Mouse (Mus musculus) kidney, postnatal 14 days (tissue): ENCODE data around the gene Ly6g5b.

Experiments
- DNase-seq: peaks from one replicate; pipeline ENCODE4 v3.0.0; 2022; ENCODE audit warnings: mixed read lengths

The Ly6g5b gene

GRCm38 (mm10) chr17:35104754-35105153, 10.5 kb downstream of the Ly6g5b start:
- DNase-seq = no peak

- no peak for DNase-seq
These were observed 11.1 kb downstream of the Ly6g5b start for GRCm38 (mm10) chr17:35104079-35104478.

GRCm38 (mm10) chr17:35103221-35103690, 12.0 kb downstream of the Ly6g5b start:
- DNase-seq = peak; percentile 78

- DNase-seq = no peak
These were observed 12.9 kb downstream of the Ly6g5b start for GRCm38 (mm10) chr17:35102299-35102698.

GRCm38 (mm10) chr17:35101161-35101560, 14.1 kb downstream of the Ly6g5b start:
- DNase-seq = no peak

- peak; percentile 50 for DNase-seq
These were observed 14.9 kb downstream of the Ly6g5b start for GRCm38 (mm10) chr17:35100196-35100765.

GRCm38 (mm10) chr17:35097164-35097655, 18.0 kb downstream of the Ly6g5b start:
- no peak for DNase-seq

GRCm38 (mm10) chr17:35096597-35096996, 18.6 kb downstream of the Ly6g5b start:
- no peak for DNase-seq

GRCm38 (mm10) chr17:35094475-35095365, 20.5 kb downstream of the Ly6g5b start:
- no peak for DNase-seq

GRCm38 (mm10) chr17:35092403-35093198, 22.6 kb downstream of the Ly6g5b start:
- DNase-seq = no peak

GRCm38 (mm10) chr17:35090166-35090932, 24.9 kb downstream of the Ly6g5b start:
- no peak for DNase-seq

GRCm38 (mm10) chr17:35088825-35089644, 26.2 kb downstream of the Ly6g5b start, which contains the start of gene Abhd16a:
TSS of gene Abhd16a (plus strand) at chr17:35089263.
- peak; percentile 97 for DNase-seq

- DNase-seq = no peak
These were observed 27.1 kb downstream of the Ly6g5b start for GRCm38 (mm10) chr17:35088151-35088550.

GRCm38 (mm10) chr17:35085208-35085865, 29.9 kb downstream of the Ly6g5b start, which contains the start of gene Ly6g6f:
TSS of gene Ly6g6f (minus strand) at chr17:35085610.
- no peak for DNase-seq

GRCm38 (mm10) chr17:35083929-35084497, 31.2 kb downstream of the Ly6g5b start:
- DNase-seq = no peak

GRCm38 (mm10) chr17:35082841-35083576, 32.2 kb downstream of the Ly6g5b start:
- DNase-seq = no peak

GRCm38 (mm10) chr17:35080710-35081109, 34.5 kb downstream of the Ly6g5b start:
- no peak for DNase-seq

GRCm38 (mm10) chr17:35080248-35080647, 35.0 kb downstream of the Ly6g5b start:
- DNase-seq = no peak

- no peak for DNase-seq
These were observed 35.5 kb downstream of the Ly6g5b start for GRCm38 (mm10) chr17:35079778-35080177.
